Mouse (Mus musculus): Measurements from ENCODE around the gene Pard3. TPM values are rescaled to one million over a fixed set of nuclear protein-coding genes. Genes with fewer than 3 reads are reported as not detected.

The Pard3 gene
- polyA plus RNA-seq, 1 experiment from 2014 or later, result 5.4 TPM

DNA sequence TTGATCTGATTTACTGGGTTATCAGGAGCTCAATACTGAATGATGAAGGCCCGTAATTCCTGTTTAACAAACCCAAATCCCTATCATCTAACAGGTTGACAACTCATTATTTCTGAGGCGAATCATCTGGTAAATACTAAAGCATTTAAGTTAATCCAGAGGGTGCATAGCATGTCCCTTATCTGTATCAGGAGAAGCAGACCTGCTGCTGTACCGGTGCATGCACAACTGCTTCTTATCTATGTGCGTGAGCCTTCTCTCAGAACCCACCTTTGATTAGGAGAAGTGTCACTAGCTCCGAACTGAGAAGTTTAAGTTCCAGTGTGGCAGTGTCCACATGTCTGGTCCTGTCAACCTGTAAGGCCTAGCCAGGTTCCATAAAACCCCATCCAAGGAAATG is 499.9 kb downstream of the Pard3 start:
- Histone ChIP-seq H3K27me3 (no peaks in the 10 kb centered on the region), H3K9me3 (replicated peaks) (no peaks in the 10 kb centered on the region), H3K9ac (no peak overlapping the region), H3K4me2 (no peak overlapping the region), H3K36me3 (no peaks in the 10 kb centered on the region), H3K4me1 (replicated peaks) (peaks cover 12% of the 10 kb centered on the region), H3K4me3 (replicated peaks) (no peak overlapping the region), H3K27ac (no peak overlapping the region)
- 22% methylated on average over 5 of the region's 5 CpGs for WGBS (ENCODE audit: insufficient replicate concordance)
- no peak for DNase-seq
- ATAC-seq (ENCODE audit: low read depth), result peak; percentile 84

GRCm38 (mm10) chr8:127564426-127564825 is 500.7 kb downstream of the Pard3 start:
- Histone ChIP-seq H3K9ac (no peak overlapping the region), H3K9me3 (replicated peaks) (no peaks in the 10 kb centered on the region), H3K27ac (no peak overlapping the region), H3K27me3 (no peaks in the 10 kb centered on the region), H3K4me2 (no peak overlapping the region), H3K4me1 (replicated peaks) (peaks cover 12% of the 10 kb centered on the region), H3K36me3 (no peaks in the 10 kb centered on the region), H3K4me3 (replicated peaks) (no peak overlapping the region)
- DNase-seq (no peak), ATAC-seq (ENCODE audit: low read depth) (no peak)
- WGBS (ENCODE audit: insufficient replicate concordance), result 61% methylated on average over 4 of the region's 4 CpGs

- Histone ChIP-seq H3K27me3 (no peaks in the 10 kb centered on the region), H3K4me3 (replicated peaks) (no peak overlapping the region), H3K36me3 (no peaks in the 10 kb centered on the region), H3K27ac (no peak overlapping the region), H3K9ac (no peak overlapping the region), H3K4me2 (no peak overlapping the region), H3K9me3 (replicated peaks) (no peaks in the 10 kb centered on the region), H3K4me1 (replicated peaks) (0 out of 2 replicates have a peak, but pooled peaks cover under 1% of the 10 kb centered on the region)
- DNase-seq, result no peak
- ATAC-seq (ENCODE audit: low read depth), result no peak
- 72% methylated on average over 5 of the region's 5 CpGs for WGBS (ENCODE audit: insufficient replicate concordance)
Observed at GRCm38 (mm10) chr8:127569212-127569611, 505.5 kb downstream of the Pard3 start.

DNA sequence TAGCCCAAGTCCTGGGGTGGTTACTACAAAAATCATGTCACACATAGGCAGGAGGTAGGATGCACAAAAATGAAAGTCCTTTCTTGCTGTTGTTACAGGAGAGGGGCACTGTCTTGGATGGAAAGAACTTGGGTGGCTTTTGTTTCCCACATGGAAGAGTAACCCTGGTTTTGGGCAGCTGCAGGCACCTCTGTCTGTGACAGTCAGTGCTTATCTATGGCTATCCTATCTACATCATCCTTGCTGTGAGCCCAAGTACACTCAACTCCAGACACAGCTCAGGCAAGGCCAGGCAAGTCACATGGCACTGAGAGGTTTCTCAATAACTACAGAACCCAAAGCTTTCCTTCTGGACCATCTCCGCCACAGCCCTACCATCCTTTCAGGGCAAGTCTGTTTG is 506.8 kb downstream of the Pard3 start:
- DNase-seq (no peak), ATAC-seq (ENCODE audit: low read depth) (no peak)
- H3K4me2 ChIP-seq, result no peak overlapping the region
- no peaks in the 10 kb centered on the region for H3K36me3 ChIP-seq
- no peaks in the 10 kb centered on the region for H3K27me3 ChIP-seq
- no peaks in the 10 kb centered on the region for H3K9me3 ChIP-seq (replicated peaks)
- no peak overlapping the region for H3K4me3 ChIP-seq (replicated peaks)
- 85% methylated on average over 1 of the region's 1 CpGs for WGBS (ENCODE audit: insufficient replicate concordance)
- H3K4me1 ChIP-seq (replicated peaks), result no peaks in the 10 kb centered on the region
- no peak overlapping the region for H3K9ac ChIP-seq
- no peak overlapping the region for H3K27ac ChIP-seq

GRCm38 (mm10) chr8:127572493-127572892 is 508.8 kb downstream of the Pard3 start:
- 83% methylated on average over 4 of the region's 4 CpGs for WGBS (ENCODE audit: insufficient replicate concordance)
- Histone ChIP-seq H3K4me2 (no peak overlapping the region), H3K27me3 (no peaks in the 10 kb centered on the region), H3K9ac (no peak overlapping the region), H3K36me3 (no peaks in the 10 kb centered on the region), H3K9me3 (replicated peaks) (no peaks in the 10 kb centered on the region), H3K4me3 (replicated peaks) (no peak overlapping the region), H3K4me1 (replicated peaks) (no peaks in the 10 kb centered on the region), H3K27ac (no peak overlapping the region)
- no peak for ATAC-seq (ENCODE audit: low read depth)
- no peak for DNase-seq

DNA sequence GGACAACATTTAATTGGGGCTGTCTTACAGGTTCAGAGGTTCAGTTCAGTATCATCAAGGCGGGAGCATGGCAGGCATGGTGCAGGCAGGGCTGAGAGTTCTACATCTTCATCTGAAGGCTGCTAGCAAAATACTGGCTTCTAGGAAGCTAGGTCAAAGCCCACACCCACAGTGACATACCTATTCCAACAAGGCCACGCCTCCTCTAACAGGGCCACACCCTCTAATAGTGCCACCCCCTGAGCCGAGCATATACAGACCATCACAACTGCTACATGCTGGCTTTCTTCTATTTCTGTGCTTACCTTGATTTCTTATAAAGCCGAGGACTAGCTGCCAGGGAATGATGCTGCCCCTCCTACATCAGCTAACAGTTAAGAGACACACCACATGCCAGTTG is 513.0 kb downstream of the Pard3 start:
- 63% methylated on average over 4 of the region's 4 CpGs for WGBS (ENCODE audit: insufficient replicate concordance)
- H3K27ac ChIP-seq, result no peak overlapping the region
- no peak overlapping the region for H3K9ac ChIP-seq
- H3K9me3 ChIP-seq (replicated peaks), result no peaks in the 10 kb centered on the region
- DNase-seq (no peak), ATAC-seq (ENCODE audit: low read depth) (0 out of 2 replicates have a peak, but pooled peaks have one; percentile 53)
- H3K27me3 ChIP-seq, result no peaks in the 10 kb centered on the region
- H3K4me3 ChIP-seq (replicated peaks), result no peak overlapping the region
- H3K4me1 ChIP-seq (replicated peaks), result no peaks in the 10 kb centered on the region
- no peaks in the 10 kb centered on the region for H3K36me3 ChIP-seq
- H3K4me2 ChIP-seq, result no peak overlapping the region

DNA sequence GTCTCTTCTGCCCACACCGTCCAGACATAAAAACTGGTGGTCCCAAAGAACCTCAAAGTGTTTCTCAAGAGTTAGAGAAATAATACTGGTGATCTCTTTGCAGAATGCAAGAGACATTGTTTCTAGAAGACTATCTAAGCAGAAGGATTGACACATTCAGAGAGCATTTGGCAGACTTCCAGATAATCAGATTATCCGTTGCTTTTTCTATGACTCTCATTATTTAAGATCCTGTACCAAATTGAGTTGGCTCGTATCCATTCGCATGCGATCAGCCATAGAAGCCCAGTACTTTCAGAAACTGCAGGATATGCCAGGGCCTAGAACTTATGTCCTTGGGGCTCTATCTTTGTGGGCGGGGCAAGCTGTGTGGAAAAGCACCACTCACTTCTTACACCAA is 514.0 kb downstream of the Pard3 start:
- no peaks in the 10 kb centered on the region for H3K4me1 ChIP-seq (replicated peaks)
- H3K9me3 ChIP-seq (replicated peaks), result no peaks in the 10 kb centered on the region
- ATAC-seq (ENCODE audit: low read depth) (no peak), DNase-seq (no peak)
- WGBS (ENCODE audit: insufficient replicate concordance), result 74% methylated on average over 6 of the region's 6 CpGs
- H3K27ac ChIP-seq, result no peak overlapping the region
- no peak overlapping the region for H3K4me2 ChIP-seq
- H3K4me3 ChIP-seq (replicated peaks), result no peak overlapping the region
- H3K9ac ChIP-seq, result no peak overlapping the region
- H3K36me3 ChIP-seq, result no peaks in the 10 kb centered on the region
- H3K27me3 ChIP-seq, result no peaks in the 10 kb centered on the region

GRCm38 (mm10) chr8:127579436-127579835 is 515.7 kb downstream of the Pard3 start:
- 66% methylated on average over 9 of the region's 9 CpGs for WGBS (ENCODE audit: insufficient replicate concordance)
- Histone ChIP-seq H3K36me3 (no peaks in the 10 kb centered on the region), H3K9ac (no peak overlapping the region), H3K4me2 (no peak overlapping the region), H3K9me3 (replicated peaks) (no peaks in the 10 kb centered on the region), H3K4me3 (replicated peaks) (no peak overlapping the region), H3K27me3 (no peaks in the 10 kb centered on the region), H3K4me1 (replicated peaks) (no peaks in the 10 kb centered on the region), H3K27ac (no peak overlapping the region)
- peak; percentile 7 for DNase-seq
- ATAC-seq (ENCODE audit: low read depth), result no peak

GRCm38 (mm10) chr8:127583429-127583828 is 519.7 kb downstream of the Pard3 start:
- no peak overlapping the region for H3K4me3 ChIP-seq (replicated peaks)
- no peak overlapping the region for H3K4me2 ChIP-seq
- no peaks in the 10 kb centered on the region for H3K36me3 ChIP-seq
- no peak for ATAC-seq (ENCODE audit: low read depth)
- DNase-seq, result no peak
- no peak overlapping the region for H3K27ac ChIP-seq
- 56% methylated on average over 2 of the region's 2 CpGs for WGBS (ENCODE audit: insufficient replicate concordance)
- H3K9ac ChIP-seq, result no peak overlapping the region
- H3K27me3 ChIP-seq, result no peaks in the 10 kb centered on the region
- H3K4me1 ChIP-seq (replicated peaks), result no peaks in the 10 kb centered on the region
- no peaks in the 10 kb centered on the region for H3K9me3 ChIP-seq (replicated peaks)

DNA sequence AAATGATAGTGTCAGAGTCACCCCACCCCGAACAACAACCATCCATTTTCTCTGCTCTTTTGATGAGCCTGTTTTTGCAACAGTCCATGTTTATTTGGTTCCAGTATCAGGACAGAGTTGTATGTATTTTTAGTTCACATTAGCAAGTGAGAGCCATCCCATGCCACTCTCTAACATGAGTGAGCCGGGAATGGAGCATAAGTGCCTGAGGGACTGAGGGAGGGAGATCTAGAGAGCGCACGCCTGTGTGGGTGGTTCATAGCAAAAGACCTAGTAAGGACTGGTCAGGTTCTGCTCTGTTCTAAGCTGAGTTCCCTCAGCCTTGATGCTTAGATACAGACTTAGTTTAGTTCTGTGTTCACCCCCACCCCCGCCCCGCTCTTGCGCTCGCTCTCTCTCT is 521.9 kb downstream of the Pard3 start:
- DNase-seq (no peak), ATAC-seq (ENCODE audit: low read depth) (no peak)
- Histone ChIP-seq H3K9ac (no peak overlapping the region), H3K4me3 (replicated peaks) (no peak overlapping the region), H3K4me1 (replicated peaks) (no peaks in the 10 kb centered on the region), H3K36me3 (no peaks in the 10 kb centered on the region), H3K4me2 (no peak overlapping the region), H3K27ac (no peak overlapping the region), H3K9me3 (replicated peaks) (no peaks in the 10 kb centered on the region), H3K27me3 (no peaks in the 10 kb centered on the region)
- WGBS (ENCODE audit: insufficient replicate concordance), result 79% methylated on average over 8 of the region's 8 CpGs

DNA sequence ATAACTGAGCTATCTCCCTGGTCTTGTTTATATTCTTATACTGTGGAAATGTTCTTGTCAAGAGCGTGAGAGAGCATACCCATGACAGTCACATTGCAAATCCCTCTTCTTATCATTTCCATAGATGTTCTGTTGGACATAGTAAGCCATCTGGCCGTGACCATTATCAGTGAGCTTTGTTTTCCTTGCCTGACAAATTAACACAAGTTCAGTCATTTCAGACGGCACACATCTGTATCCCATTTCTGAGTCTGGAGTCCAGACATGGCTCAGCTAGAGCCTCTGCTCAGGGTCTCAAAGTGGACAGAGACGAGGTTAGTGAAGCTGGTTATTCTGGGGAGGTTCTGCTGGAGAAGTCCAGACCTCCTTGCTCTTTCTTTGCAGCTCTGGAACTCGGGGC is 523.0 kb downstream of the Pard3 start:
- no peak for DNase-seq
- H3K9me3 ChIP-seq (replicated peaks), result no peaks in the 10 kb centered on the region

GRCm38 (mm10) chr8:127588313-127588712 is 524.6 kb downstream of the Pard3 start:
- no peak overlapping the region for H3K27ac ChIP-seq
- no peaks in the 10 kb centered on the region for H3K9me3 ChIP-seq (replicated peaks)
- H3K36me3 ChIP-seq, result no peaks in the 10 kb centered on the region
- H3K4me2 ChIP-seq, result no peak overlapping the region
- no peak for DNase-seq
- no peak overlapping the region for H3K9ac ChIP-seq
- H3K4me1 ChIP-seq (replicated peaks), result no peaks in the 10 kb centered on the region; the same call in 1 of the 2 replicates
- H3K4me3 ChIP-seq (replicated peaks), result no peak overlapping the region
- no peaks in the 10 kb centered on the region for H3K27me3 ChIP-seq
- 54% methylated on average over 4 of the region's 4 CpGs for WGBS (ENCODE audit: insufficient replicate concordance)
- no peak for ATAC-seq (ENCODE audit: low read depth)

More for the DNA sequence above, 523.0 kb downstream of the Pard3 start:
- Histone ChIP-seq H3K36me3 (no peaks in the 10 kb centered on the region), H3K4me2 (no peak overlapping the region), H3K4me1 (replicated peaks) (no peaks in the 10 kb centered on the region), H3K27ac (no peak overlapping the region), H3K9ac (no peak overlapping the region), H3K4me3 (replicated peaks) (no peak overlapping the region), H3K27me3 (no peaks in the 10 kb centered on the region)
- WGBS (ENCODE audit: insufficient replicate concordance), result 38% methylated on average over 5 of the region's 5 CpGs
- no peak for ATAC-seq (ENCODE audit: low read depth)
